Mouse (Mus musculus) lung, adult 2 months (tissue): Measurements from ENCODE around the gene Cabp2. TPM values are rescaled to one million over a fixed set of nuclear protein-coding genes. Genes with fewer than 3 reads are reported as not detected.

Experiments
- DNase-seq: peaks from one replicate; pipeline ENCODE4 v3.0.0; 2022
- H3K4me1 ChIP-seq: fragments of 200-500 bp; 2 replicates; pipeline ENCODE4 v1.6.1; 2011; ENCODE audit warnings: low read length; ENCODE audit not compliant: control insufficient read depth, insufficient read depth
- H3K4me3 ChIP-seq: fragments of 200-500 bp; replicated peaks from 2 replicates; pipeline ENCODE3; 2011; ENCODE audit warnings: low read depth, mild to moderate bottlenecking, control low read depth, low read length; ENCODE audit errors: extremely low read depth
- CTCF ChIP-seq: fragments of 200-500 bp; IDR thresholded peaks from 2 replicates; pipeline ENCODE4 v1.5.1; 2011; ENCODE audit warnings: mild to moderate bottlenecking, low read length, control low read depth; ENCODE audit not compliant: insufficient read depth
- POLR2A ChIP-seq: fragments of 200-500 bp; IDR thresholded peaks from 2 replicates; pipeline ENCODE4 v1.6.1; 2011; ENCODE audit warnings: low read depth, mild to moderate bottlenecking, control low read depth, low read length, borderline replicate concordance; ENCODE audit errors: extremely low read depth
- WGBS: fragments of 180-500 bp; shearing (Covaris S2); methylation state at CpG from one replicate; pipeline ENCODE4 v1.1.7; 2018; 5-methylcytosine and 5-hydroxymethylcytosine counted together
- polyA plus RNA-seq: library from polyadenylated mRNA; depleted of rRNA; stranded (reverse); fragments of >200 nt; gene quantifications from 2 replicates; pipeline ENCODE4 v1.2.3, GENCODE M21; 2012

The Cabp2 gene
- polyA plus RNA-seq, 1 experiment: 0.86 TPM

- Histone ChIP-seq H3K4me1 (no peaks in the 10 kb centered on the region), H3K4me3 (no peak overlapping the region)
- no peak for DNase-seq
- 49% methylated on average over 8 of the region's 8 CpGs for WGBS
- TF ChIP-seq POLR2A: no peak
- TF ChIP-seq CTCF: peak; percentile 21; the same call in 1 of the 2 replicates
Measured at GRCm38 (mm10) chr19:4080511-4081009, 818 bp upstream of the Cabp2 start.

DNA sequence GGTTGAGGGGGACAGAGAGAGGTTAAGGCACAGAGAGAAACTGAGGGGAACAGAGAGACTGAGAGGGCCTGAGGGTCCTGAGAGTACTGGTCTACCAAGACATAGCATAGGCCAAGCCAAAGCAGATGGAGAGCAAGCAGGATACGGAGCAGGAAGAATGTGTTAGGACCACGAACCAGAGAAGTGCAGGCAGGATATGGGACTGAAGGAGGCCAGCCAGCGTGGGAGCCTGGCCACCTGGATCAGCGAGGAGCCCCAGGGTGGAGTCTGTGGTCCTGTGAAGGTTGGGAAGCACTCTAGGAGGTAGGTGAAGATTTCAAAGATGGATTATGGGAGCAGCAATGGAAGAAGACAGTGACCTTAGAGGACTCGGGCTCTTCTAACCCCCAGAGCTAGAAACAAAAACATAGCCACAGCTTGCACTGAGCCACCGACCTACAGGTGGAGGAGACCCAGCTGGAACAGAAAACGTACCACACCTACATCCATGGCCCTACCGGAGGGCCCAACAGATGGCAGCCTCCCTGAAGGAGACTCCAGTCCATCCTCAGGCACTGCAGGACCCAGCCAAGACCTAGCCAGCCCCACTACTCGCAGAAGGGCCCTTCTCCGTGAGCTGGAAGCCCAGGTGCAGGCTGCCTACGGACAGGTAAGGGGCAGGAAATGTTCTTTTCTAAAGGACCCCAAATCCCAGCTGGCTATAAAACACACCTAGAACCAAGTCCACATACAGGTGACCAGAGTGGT is 1.0 kb downstream of the Cabp2 start:
- no peak for TF ChIP-seq CTCF
- no peak for TF ChIP-seq POLR2A
- WGBS: 83% methylated on average over 11 of the region's 11 CpGs
- Histone ChIP-seq H3K4me1 (no peaks in the 10 kb centered on the region), H3K4me3 (no peak overlapping the region)
- no peak for DNase-seq

DNA sequence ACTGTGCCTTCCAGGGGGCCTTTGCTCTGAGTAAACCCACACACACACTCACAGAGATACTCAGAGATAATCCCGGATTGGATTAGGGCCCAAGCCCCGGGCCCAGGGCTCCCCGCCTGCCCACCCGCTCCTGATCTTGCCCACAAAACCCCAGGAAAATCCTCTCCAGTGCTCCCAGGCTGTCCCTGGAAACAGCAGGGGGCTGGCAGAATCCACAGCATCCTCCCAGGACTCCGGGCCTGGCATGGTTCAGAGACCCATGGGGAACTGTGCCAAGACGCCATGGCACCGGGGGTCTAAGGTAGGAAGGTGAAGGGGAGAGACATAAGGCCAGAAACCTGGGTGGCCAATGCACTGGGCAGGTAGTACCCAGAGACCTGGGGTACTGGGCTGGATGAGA is 1.9 kb downstream of the Cabp2 start:
- Histone ChIP-seq H3K4me3 (no peak overlapping the region), H3K4me1 (no peaks in the 10 kb centered on the region)
- no peak for TF ChIP-seq CTCF
- no peak for TF ChIP-seq POLR2A
- WGBS: 83% methylated on average over 7 of the region's 7 CpGs
- DNase-seq: no peak

- DNase-seq: no peak
- TF ChIP-seq CTCF: no peak
- TF ChIP-seq POLR2A: no peak
- 45% methylated on average over 8 of the region's 8 CpGs for WGBS
- no peaks in the 10 kb centered on the region for H3K4me1 ChIP-seq
- H3K4me3 ChIP-seq: no peak overlapping the region
Measured at GRCm38 (mm10) chr19:4083826-4084225, 2.4 kb downstream of the Cabp2 start.

DNA sequence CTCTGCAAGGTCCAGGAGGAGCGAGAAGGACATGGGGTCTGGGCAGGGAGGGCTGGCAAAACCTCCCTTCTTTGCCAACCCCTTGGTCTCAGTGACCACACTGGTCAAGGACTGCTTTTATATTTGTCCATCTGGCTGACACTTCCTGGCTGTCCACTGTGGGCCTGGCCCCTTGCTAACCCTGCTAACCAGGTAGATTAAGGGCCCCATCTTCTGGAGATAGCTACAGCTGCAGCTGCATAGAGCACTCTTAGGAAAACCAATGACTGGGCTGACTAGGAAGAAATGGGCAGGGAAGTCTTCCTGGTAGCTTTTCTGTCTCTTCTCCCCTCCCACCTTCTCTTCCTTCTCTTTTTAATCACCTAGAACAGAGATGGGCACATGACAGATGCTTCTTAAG is 3.6 kb downstream of the Cabp2 start:
- WGBS: 88% methylated on average over 1 of the region's 1 CpGs
- TF ChIP-seq CTCF (0 out of 2 replicates have a peak, but pooled peaks have one; percentile 20), POLR2A (no peak)
- DNase-seq: no peak
- Histone ChIP-seq H3K4me3 (no peak overlapping the region), H3K4me1 (no peaks in the 10 kb centered on the region)

DNA sequence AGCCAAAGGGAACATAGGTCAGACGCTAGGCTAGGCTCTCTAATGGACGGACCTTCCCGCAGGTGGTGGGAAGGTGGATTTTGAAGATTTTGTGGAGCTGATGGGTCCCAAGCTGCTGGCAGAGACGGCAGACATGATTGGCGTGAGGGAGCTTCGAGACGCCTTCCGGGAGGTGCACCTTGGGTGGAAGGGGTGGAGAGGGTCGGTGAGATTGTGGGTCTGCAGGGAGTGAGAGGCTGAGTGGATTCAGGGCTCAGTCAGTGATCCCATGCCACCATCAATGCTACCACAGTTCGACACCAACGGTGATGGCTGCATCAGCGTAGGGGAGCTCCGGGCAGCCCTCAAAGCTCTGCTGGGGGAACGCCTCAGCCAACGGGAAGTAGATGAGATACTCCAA is 4.8 kb downstream of the Cabp2 start:
- 91% methylated on average over 15 of the region's 15 CpGs for WGBS
- no peak for DNase-seq
- TF ChIP-seq POLR2A (no peak), CTCF (no peak)
- no peaks in the 10 kb centered on the region for H3K4me1 ChIP-seq
- no peak overlapping the region for H3K4me3 ChIP-seq

DNA sequence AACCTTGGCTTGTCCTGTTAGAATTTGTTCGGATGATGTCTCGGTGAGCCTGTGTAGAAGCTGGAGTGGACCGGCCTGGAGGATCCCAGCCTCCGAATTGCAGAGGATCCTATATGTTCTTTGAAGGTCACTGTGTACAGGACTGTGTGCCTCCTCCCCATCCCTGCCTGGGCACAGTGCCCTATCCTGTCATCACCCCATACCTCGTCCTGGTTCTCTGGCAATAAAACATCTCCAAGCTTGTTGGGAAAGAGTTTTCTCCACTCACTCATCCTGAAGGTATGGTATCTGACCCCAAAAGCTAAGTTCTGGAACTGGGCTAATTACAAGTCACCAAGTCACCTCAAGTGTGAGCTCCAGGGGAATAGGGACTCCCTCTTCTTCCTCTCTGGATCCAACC is 5.7 kb downstream of the Cabp2 start:
- no peaks in the 10 kb centered on the region for H3K4me1 ChIP-seq
- WGBS: 79% methylated on average over 5 of the region's 5 CpGs
- no peak for TF ChIP-seq CTCF
- TF ChIP-seq POLR2A: no peak
- no peak for DNase-seq
- H3K4me3 ChIP-seq: no peak overlapping the region

DNA sequence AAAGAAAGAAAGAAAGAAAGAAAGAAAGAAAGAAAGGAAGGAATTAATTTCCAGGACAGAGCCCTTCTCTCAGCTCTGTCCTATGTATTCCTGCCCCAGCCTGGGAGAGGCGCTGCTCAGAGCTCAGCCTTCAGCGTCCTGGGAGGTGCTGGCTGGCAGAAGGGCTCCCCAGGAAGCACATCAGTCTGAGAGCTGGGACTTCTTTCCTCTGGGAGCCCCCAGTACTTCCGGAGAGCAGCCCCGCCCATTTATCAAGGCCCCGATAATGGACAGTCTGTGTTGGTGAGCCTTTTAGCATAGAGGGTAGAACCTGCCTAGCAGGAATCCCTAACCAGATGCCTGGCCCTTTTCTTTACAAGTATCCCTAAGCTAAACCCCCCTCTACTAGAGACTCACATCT is 6.8 kb downstream of the Cabp2 start:
- 35% methylated on average over 5 of the region's 5 CpGs for WGBS
- no peak for TF ChIP-seq POLR2A
- no peak for TF ChIP-seq CTCF
- H3K4me1 ChIP-seq: no peaks in the 10 kb centered on the region
- no peak for DNase-seq
- no peak overlapping the region for H3K4me3 ChIP-seq

DNA sequence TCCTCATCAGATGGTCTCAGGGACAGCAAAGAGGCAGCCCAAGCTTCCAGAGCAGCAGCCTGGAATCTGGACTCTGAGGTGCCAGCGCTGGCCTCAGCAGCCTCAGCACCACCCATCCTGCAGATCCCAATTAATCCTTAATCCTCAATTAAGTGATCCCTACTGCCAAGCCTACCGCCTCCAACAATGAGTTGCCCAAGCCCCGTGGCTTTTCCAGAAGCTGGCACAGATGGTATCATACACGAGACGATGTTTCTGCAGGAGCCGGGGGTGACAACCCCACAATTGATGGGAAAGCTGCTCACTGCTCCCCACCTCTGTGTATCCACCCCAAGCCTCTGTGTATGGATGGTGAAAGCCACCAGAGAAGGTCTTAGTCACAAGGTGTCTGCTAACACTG is 7.8 kb downstream of the Cabp2 start:
- no peak overlapping the region for H3K4me3 ChIP-seq
- TF ChIP-seq CTCF (no peak), POLR2A (no peak)
- H3K4me1 ChIP-seq: no peaks in the 10 kb centered on the region
- no peak for DNase-seq
- 73% methylated on average over 6 of the region's 6 CpGs for WGBS

GRCm38 (mm10) chr19:4090446-4090845 is 9.1 kb downstream of the Cabp2 start:
- TF ChIP-seq POLR2A (no peak), CTCF (no peak)
- Histone ChIP-seq H3K4me3 (no peak overlapping the region), H3K4me1 (no peaks in the 10 kb centered on the region)
- DNase-seq: no peak
- 81% methylated on average over 3 of the region's 3 CpGs for WGBS

DNA sequence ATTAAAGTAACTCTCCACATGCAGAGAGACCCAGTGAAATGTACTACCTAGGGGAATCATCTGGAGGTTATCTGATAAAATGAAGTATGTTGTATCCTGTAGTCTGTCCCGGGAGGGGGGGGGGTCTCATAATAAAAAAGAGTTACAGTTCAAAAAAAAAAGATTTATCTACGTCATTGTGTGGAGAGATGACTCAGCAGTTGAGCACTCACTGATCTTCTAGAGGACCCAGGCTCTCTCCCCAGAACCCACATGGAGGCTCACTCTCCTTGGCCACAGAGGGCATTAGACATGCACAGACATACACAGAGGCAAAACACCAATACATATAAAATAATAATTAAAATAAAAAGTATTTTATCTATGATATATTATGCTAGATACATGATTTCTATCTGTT is 10.0 kb downstream of the Cabp2 start:
- H3K4me1 ChIP-seq: no peaks in the 10 kb centered on the region; the same call in 1 of the 2 replicates
- no peak overlapping the region for H3K4me3 ChIP-seq
- 52% methylated on average over 2 of the region's 2 CpGs for WGBS
- DNase-seq: no peak
- TF ChIP-seq POLR2A: no peak
- TF ChIP-seq CTCF: no peak

GRCm38 (mm10) chr19:4092750-4093149 is 11.4 kb downstream of the Cabp2 start:
- Histone ChIP-seq H3K4me3 (no peak overlapping the region), H3K4me1 (peaks cover 3% of the 10 kb centered on the region)
- no peak for DNase-seq
- TF ChIP-seq POLR2A (no peak), CTCF (no peak)
- WGBS: 78% methylated on average over 3 of the region's 3 CpGs
